Mouse (Mus musculus) CH12.LX (cell line): Measurements from ENCODE around the gene Olfr298.

Experiments
- CTCF ChIP-seq, 2 experiments: IDR thresholded peaks in 1 of 2; conservative IDR thresholded peaks in 1 of 2; 2 replicates each; pipeline ENCODE4 v1.5.1; 2011 to 2012; ENCODE audit warnings: low read depth in 2 of 2, low read length in 2 of 2, improper control_type of control experiment in 1 of 2, inconsistent platforms in 1 of 2, mild to moderate bottlenecking in 1 of 2, moderate library complexity in 1 of 2
- HCFC1 ChIP-seq: IDR thresholded peaks from 2 replicates; pipeline ENCODE4 v1.6.1; 2012; ENCODE audit warnings: low read depth, mild to moderate bottlenecking, inconsistent platforms, low read length, improper control_type of control experiment
- JUND ChIP-seq: conservative IDR thresholded peaks from 2 replicates; pipeline ENCODE4 v1.6.1; 2011; ENCODE audit warnings: low read depth, low read length, improper control_type of control experiment
- MAFK ChIP-seq: IDR thresholded peaks from 2 replicates; pipeline ENCODE4 v1.6.1; 2011; ENCODE audit warnings: low read length, improper control_type of control experiment; ENCODE audit not compliant: insufficient replicate concordance
- PAX5 ChIP-seq: IDR thresholded peaks from 2 replicates; pipeline ENCODE4 v1.6.1; 2012; ENCODE audit warnings: low read length, inconsistent platforms, mixed read lengths
- POLR2A ChIP-seq: IDR thresholded peaks from 2 replicates; pipeline ENCODE4 v1.6.1; 2011; ENCODE audit warnings: low read depth, mild to moderate bottlenecking, improper control_type of control experiment, low read length
- POLR2AphosphoS2 ChIP-seq: IDR thresholded peaks from 2 replicates; pipeline ENCODE4 v1.6.1; 2011; ENCODE audit warnings: low read depth, low read length, improper control_type of control experiment

DNA sequence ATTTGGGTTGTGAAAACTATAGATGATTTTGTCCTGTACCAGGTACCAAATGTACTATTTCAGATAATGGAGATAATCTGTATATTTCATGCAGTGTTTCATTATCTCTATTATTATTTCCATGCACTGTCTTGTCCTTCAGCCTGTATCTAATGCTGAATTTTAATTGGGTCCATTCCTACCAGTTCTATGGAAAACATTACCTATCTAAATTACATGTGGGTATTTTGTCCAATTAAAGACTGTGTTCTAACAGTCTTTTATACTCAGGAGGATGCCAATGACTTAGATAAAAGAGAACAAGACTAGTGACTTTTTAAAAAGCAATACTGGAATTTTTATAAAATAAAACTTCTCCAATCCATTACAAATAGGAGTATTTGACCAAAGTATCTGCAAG lies 27.4 kb upstream of the Olfr298 start, which contains the start of gene Olfr297:
- no peak for TF ChIP-seq CTCF (conservative IDR thresholded peaks at IDR 0.05 in 1 of 2, IDR thresholded peaks at IDR 0.05 in 1 of 2; ENCODE audit: low read depth in 2 of 2, low read length in 2 of 2)
- no peak for TF ChIP-seq POLR2AphosphoS2
- no peak for TF ChIP-seq HCFC1
- TF ChIP-seq MAFK, result no peak
- TF ChIP-seq JUND, result no peak
- no peak for TF ChIP-seq PAX5
- TF ChIP-seq POLR2A, result no peak
